Mouse (Mus musculus) megakaryocyte, embryonic 14.5 days (primary cell): ENCODE results near the gene Gm20388.

Experiments
- FLI1 ChIP-seq: IDR thresholded peaks from 2 replicates; pipeline ENCODE4 v1.6.1; 2012; ENCODE audit warnings: low read length, inconsistent platforms, mixed read lengths
- GATA1 ChIP-seq: IDR thresholded peaks from 3 replicates; pipeline ENCODE4 v1.6.1; 2012; ENCODE audit warnings: mixed read lengths, low read length, inconsistent platforms, borderline replicate concordance

- TF ChIP-seq GATA1 (no peak), FLI1 (no peak)
Observed at GRCm38 (mm10) chr8:122280156-122280555, 2369.5 kb downstream of the Gm20388 start.
